13 mouse cellular contexts compared by ENCODE assay signal in the genomic region with DNA sequence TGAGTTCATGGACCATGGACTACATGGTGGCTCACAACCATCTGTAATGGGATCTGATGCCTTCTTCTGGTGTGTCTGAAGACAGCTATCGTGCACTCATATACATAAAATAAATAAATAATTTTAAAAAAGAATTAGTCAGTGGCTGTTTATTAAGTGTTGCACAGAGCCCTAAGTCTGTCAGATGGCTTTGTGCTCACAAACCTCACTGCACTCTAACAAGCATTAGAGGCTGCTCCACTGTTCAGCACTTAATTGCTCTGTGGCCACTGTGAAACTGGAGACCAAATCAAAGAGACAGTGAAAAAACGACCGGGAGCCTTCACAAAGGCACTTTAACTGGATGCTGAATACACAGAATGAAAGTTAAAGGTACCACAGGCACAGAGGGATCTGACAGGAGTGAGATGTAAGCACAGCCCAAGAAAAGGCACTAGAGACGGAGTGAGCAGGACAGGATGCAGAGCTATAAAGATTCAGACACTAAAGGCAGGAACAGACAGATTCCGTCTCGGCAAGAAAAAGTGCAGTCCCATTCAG. TPM values are rescaled to one million over a fixed set of nuclear protein-coding genes. Genes with fewer than 3 reads are reported as not detected.
DNase-seq lines count a peak whose midpoint lies in the region; ATAC-seq lines count a peak whose summit lies in the region.
"Had no signal": no experiment of that assay in that cellular context is flagged by ENCODE, and none has a peak within 500 bp of the region (broad histone marks: within the 10 kb centered on the region; RNA-seq: fewer than 3 reads in every experiment).

No protein-coding gene starts in this region.

- H3K27me3 ChIP-seq in heart, embryonic 16.5 days (ENCODE audit: control insufficient read depth, insufficient read depth, low read length) = no peaks in the 10 kb centered on the region
- H3K27me3 ChIP-seq in neural tube, embryonic 11.5 days (ENCODE audit: control insufficient read depth, insufficient read depth, low read length) = no peaks in the 10 kb centered on the region
- H3K27me3 ChIP-seq in forebrain, embryonic 13.5 days = no peaks in the 10 kb centered on the region
- no peaks in the 10 kb centered on the region for H3K27me3 ChIP-seq in neural tube, embryonic 15.5 days (replicated peaks)
- H3K27me3 ChIP-seq: liver, embryonic 15.5 days; stomach, embryonic 15.5 days had no signal

- ATAC-seq in heart, embryonic 16.5 days (replicated peaks; ENCODE audit: extremely low read depth, insufficient read depth, low FRiP score) = no peak
- ATAC-seq in neural tube, embryonic 11.5 days (ENCODE audit: insufficient read depth, low FRiP score, low TSS enrichment) = no peak
- ATAC-seq in forebrain, embryonic 13.5 days = no peak
- ATAC-seq in neural tube, embryonic 15.5 days (ENCODE audit: low FRiP score) = no peak
- ATAC-seq: midbrain, embryonic 16.5 days had no signal

- no peak for DNase-seq in heart, postnatal 25 days (ENCODE audit: low spot score)
- no peak for DNase-seq in neural tube, embryonic 11.5 days (ENCODE audit: low spot score)
- no peak for DNase-seq in neural tube, embryonic 10.5 days (ENCODE audit: extremely low spot score, low spot score)
- no peak for DNase-seq in thymus, adult 18-20 months
- DNase-seq in adrenal gland, postnatal 4 days (ENCODE audit: low spot score in 2 of 2) = no peak
- DNase-seq: cerebellum, adult 9-10 months; right cerebral cortex, postnatal 14 days had no signal

- peak overlapping the region; percentile 84 for H3K9ac ChIP-seq in heart, embryonic 16.5 days (ENCODE audit: low read length)
- H3K9ac ChIP-seq in neural tube, embryonic 11.5 days (ENCODE audit: low read length) = no peak overlapping the region
- H3K9ac ChIP-seq in forebrain, embryonic 13.5 days = peak overlapping the region; percentile 40
- no peak overlapping the region for H3K9ac ChIP-seq in neural tube, embryonic 15.5 days (replicated peaks)
- H3K9ac ChIP-seq: liver, embryonic 15.5 days; stomach, embryonic 15.5 days had no signal

- peaks cover 15% of the 10 kb centered on the region for H3K36me3 ChIP-seq in heart, embryonic 16.5 days (ENCODE audit: control insufficient read depth, insufficient read depth)
- no peaks in the 10 kb centered on the region for H3K36me3 ChIP-seq in neural tube, embryonic 11.5 days (ENCODE audit: control insufficient read depth, insufficient read depth, low read length)
- peaks cover 5% of the 10 kb centered on the region; the same call in 1 of the 2 replicates for H3K36me3 ChIP-seq in forebrain, embryonic 13.5 days (ENCODE audit: poor library complexity, severe bottlenecking)
- H3K36me3 ChIP-seq in neural tube, embryonic 15.5 days = peaks cover 9% of the 10 kb centered on the region
- H3K36me3 ChIP-seq: stomach, embryonic 15.5 days had no signal

- 48% methylated on average over 6 of the region's 6 CpGs for WGBS in heart, embryonic 16.5 days
- 20% methylated on average over 6 of the region's 6 CpGs for WGBS in neural tube, embryonic 11.5 days
- WGBS in forebrain, embryonic 13.5 days = 13% methylated on average over 6 of the region's 6 CpGs
- 8% methylated on average over 6 of the region's 6 CpGs for WGBS in neural tube, embryonic 15.5 days

- peaks cover 20% of the 10 kb centered on the region for H3K4me1 ChIP-seq in heart, embryonic 16.5 days (ENCODE audit: control insufficient read depth, insufficient read depth, low read length)
- 0 out of 2 replicates have a peak, but pooled peaks cover 6% of the 10 kb centered on the region for H3K4me1 ChIP-seq in neural tube, embryonic 11.5 days (ENCODE audit: control insufficient read depth, insufficient read depth, low read length)
- peaks cover 16% of the 10 kb centered on the region for H3K4me1 ChIP-seq in forebrain, embryonic 13.5 days
- H3K4me1 ChIP-seq in neural tube, embryonic 15.5 days = peaks cover 32% of the 10 kb centered on the region

- H3K4me2 ChIP-seq in heart, embryonic 16.5 days (ENCODE audit: low read depth, low read length) = peak overlapping the region; percentile 93
- peak overlapping the region; percentile 19; the same call in 1 of the 2 replicates for H3K4me2 ChIP-seq in neural tube, embryonic 11.5 days (ENCODE audit: low read depth)
- peak overlapping the region; percentile 47 for H3K4me2 ChIP-seq in forebrain, embryonic 13.5 days
- H3K4me2 ChIP-seq in neural tube, embryonic 15.5 days = peak overlapping the region; percentile 35
- H3K4me2 ChIP-seq: liver, embryonic 15.5 days; stomach, embryonic 15.5 days had no signal

- no peaks in the 10 kb centered on the region for H3K9me3 ChIP-seq in heart, embryonic 16.5 days (replicated peaks; ENCODE audit: control insufficient read depth, low read length)
- no peaks in the 10 kb centered on the region for H3K9me3 ChIP-seq in neural tube, embryonic 11.5 days (ENCODE audit: control insufficient read depth, low read length)
- H3K9me3 ChIP-seq in forebrain, embryonic 13.5 days (replicated peaks) = no peaks in the 10 kb centered on the region
- no peaks in the 10 kb centered on the region for H3K9me3 ChIP-seq in neural tube, embryonic 15.5 days (replicated peaks)
- H3K9me3 ChIP-seq: liver, embryonic 15.5 days; stomach, embryonic 15.5 days had no signal

- H3K27ac ChIP-seq in heart, embryonic 16.5 days (ENCODE audit: low read length) = peak overlapping the region; percentile 80
- no peak overlapping the region for H3K27ac ChIP-seq in neural tube, embryonic 11.5 days (ENCODE audit: low read depth, low read length)
- peak overlapping the region; percentile 6; the same call in 1 of the 2 replicates for H3K27ac ChIP-seq in forebrain, embryonic 13.5 days
- 0 out of 2 replicates have a peak overlapping the region, but pooled peaks have one; percentile 42 for H3K27ac ChIP-seq in neural tube, embryonic 15.5 days (replicated peaks)
- H3K27ac ChIP-seq: liver, embryonic 15.5 days; stomach, embryonic 15.5 days had no signal

- intact Hi-C loops in heart, postnatal 25 days (cut with DNase I) = loop anchor here (5.0 to 10.0 kb wide), 2 partner anchors 32 to 160 kb away; a partner anchor contains a TSS

- peak overlapping the region; percentile 72 for H3K4me3 ChIP-seq in heart, embryonic 16.5 days (ENCODE audit: low read length)
- no peak overlapping the region for H3K4me3 ChIP-seq in neural tube, embryonic 11.5 days (ENCODE audit: low read depth, low read length)
- no peak overlapping the region for H3K4me3 ChIP-seq in forebrain, embryonic 13.5 days
- H3K4me3 ChIP-seq in neural tube, embryonic 15.5 days (replicated peaks) = no peak overlapping the region; the same call in 1 of the 2 replicates
- H3K4me3 ChIP-seq: liver, embryonic 15.5 days; stomach, embryonic 15.5 days had no signal

RNA-seq across cellular contexts. Expression of a gene that starts 3.1 kb away (rescaled TPM):
- 155 and 157 TPM in 2 replicates for polyA plus RNA-seq in heart, embryonic 16.5 days (2015; fragmentation: Nextera tagmentation; extraction: Ambion mirVana)
- total RNA-seq in heart, postnatal 25 days (2021) = 100 to 1,000 TPM; 199 to 210 TPM
- 17.0 and 18.2 TPM in 2 replicates for polyA plus RNA-seq in neural tube, embryonic 11.5 days (2014; fragmentation: Nextera tagmentation; extraction: Ambion mirVana)
- 12.7 and 13.8 TPM in 2 replicates for polyA plus RNA-seq in forebrain, embryonic 13.5 days (2015; fragmentation: Nextera tagmentation; extraction: Ambion mirVana)
- polyA plus RNA-seq in neural tube, embryonic 15.5 days (2015; fragmentation: Nextera tagmentation; extraction: Ambion mirVana) = 17.0 TPM in 2 replicates
- 10 to 100 TPM; 38.6 to 42.9 TPM for total RNA-seq in adrenal gland, postnatal 4 days (2021)

RNA-seq across cellular contexts. Expression of a gene that starts 54.4 kb away (rescaled TPM):
- 13.8 and 21.9 TPM in 2 replicates for polyA plus RNA-seq in heart, embryonic 16.5 days (2015; fragmentation: Nextera tagmentation; extraction: Ambion mirVana)
- total RNA-seq in heart, postnatal 25 days (2021) = 1 to 10 TPM; 3.1 to 4.8 TPM
- polyA plus RNA-seq in neural tube, embryonic 11.5 days (2014; fragmentation: Nextera tagmentation; extraction: Ambion mirVana) = 6.6 and 6.9 TPM in 2 replicates
- 3.8 and 5.3 TPM in 2 replicates for polyA plus RNA-seq in forebrain, embryonic 13.5 days (2015; fragmentation: Nextera tagmentation; extraction: Ambion mirVana)
- 5.3 and 10.1 TPM in 2 replicates for polyA plus RNA-seq in neural tube, embryonic 15.5 days (2015; fragmentation: Nextera tagmentation; extraction: Ambion mirVana)
- 10 to 100 TPM; 17.0 to 20.4 TPM for total RNA-seq in adrenal gland, postnatal 4 days (2021)

Comparison
In these comparisons a context has a peak if more than half of its experiments do, and no peak if none do; other contexts are left out.
1. H3K4me2 ChIP-seq: peak in every context shown above with its lines; median percentile 93 in heart, embryonic 16.5 days; 47 in forebrain, embryonic 13.5 days; 35 in neural tube, embryonic 15.5 days; 19 in neural tube, embryonic 11.5 days.
2. H3K9ac ChIP-seq: peak in heart, embryonic 16.5 days (single experiment) and forebrain, embryonic 13.5 days (single experiment); none in neural tube, embryonic 11.5 days (single experiment) and neural tube, embryonic 15.5 days (single experiment).